Mouse (Mus musculus) T-helper 17 cell (primary cell): ENCODE data around the gene Vmn2r8.
"Not testable (repeated sequence)": the region's sequence is repeated elsewhere in the genome, so short reads cannot be mapped to it uniquely, and the experiment has no call there.

ENCODE experiments used
- in situ Hi-C, 2 experiments: fragments of 300-600 bp; cut with MboI, MseI; formaldehyde crosslinking; loops; 1 replicate in 1 of 2; 2 replicates in 1 of 2; pipeline ENCODE4 v1.15.1; 2025; ENCODE audit warnings: high pct_unique_total_duplicates in 2 of 2

Vmn2r8 gene

DNA sequence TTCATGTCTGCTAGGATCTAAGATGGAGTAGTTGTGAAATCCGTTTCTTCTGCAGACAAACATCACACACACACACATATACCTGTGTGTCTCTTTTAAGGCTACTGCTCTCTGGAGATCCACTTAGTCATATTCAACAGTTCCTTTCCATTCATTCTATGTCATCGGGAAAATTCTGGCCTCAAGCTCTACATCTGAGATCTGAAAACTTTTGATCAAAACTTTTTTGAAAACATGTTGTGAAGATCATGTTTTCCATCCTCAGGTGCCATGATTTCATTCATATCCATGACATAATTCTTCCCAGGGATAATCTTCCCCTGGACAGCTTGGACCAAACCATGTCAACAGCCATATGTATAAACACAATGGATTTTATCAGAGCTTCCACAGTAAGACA lies at the start of gene Vmn2r8:
Gene Vmn2r8 (minus strand): TSS at position 101 of the 400 bp plus-strand sequence.
- in situ Hi-C loops, result loop anchor here in 1 of 2 experiments (5.0 kb wide), 1 partner anchor 44 kb away; the partner anchor contains the start of gene Vmn2r9

DNA sequence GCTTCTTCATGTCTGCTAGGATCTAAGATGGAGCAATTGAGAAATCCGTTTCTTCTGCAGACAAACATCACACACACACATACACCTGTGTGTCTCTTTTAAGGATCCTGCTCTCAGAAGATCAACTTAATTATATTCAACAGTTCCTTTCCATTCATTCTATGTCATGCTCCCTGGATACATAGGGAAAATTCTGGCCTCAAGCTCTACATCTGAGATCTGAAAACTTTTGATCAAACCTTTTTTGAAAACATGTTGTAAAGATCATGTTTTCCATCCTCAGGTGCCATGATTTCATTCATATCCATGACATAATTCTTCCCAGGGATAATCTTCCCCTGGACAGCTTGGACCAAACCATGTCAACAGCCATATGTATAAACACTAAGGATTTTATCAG lies 43.9 kb upstream of the Vmn2r8 start, which contains the start of gene Vmn2r9:
Gene Vmn2r9 (minus strand): TSS at position 101 of the 400 bp plus-strand sequence.
- in situ Hi-C loops, result loop anchor here in 1 of 2 experiments (5.0 kb wide), 1 partner anchor 45 kb away; the partner anchor contains the start of gene Vmn2r8

DNA sequence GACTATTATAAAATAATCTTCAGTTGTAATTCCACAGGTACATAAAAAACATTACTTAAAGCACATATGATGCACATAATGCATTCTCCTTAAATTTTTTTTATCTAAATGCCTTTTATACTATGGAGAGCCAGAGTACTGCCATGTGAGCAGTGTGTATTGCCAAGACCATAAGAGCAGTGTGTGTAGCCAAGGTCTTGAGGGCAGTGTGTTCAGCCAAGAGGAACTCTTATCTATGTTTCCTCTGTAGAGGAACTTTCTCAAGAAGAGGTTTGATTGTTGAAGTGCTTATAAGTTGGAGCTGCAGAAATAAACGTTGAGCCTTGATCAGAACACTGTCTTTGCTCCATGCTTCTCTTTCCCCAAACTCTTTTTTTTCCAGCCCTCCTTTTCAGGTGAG lies 40.8 kb upstream of the Vmn2r8 start:
- in situ Hi-C loops, result no loop called here

DNA sequence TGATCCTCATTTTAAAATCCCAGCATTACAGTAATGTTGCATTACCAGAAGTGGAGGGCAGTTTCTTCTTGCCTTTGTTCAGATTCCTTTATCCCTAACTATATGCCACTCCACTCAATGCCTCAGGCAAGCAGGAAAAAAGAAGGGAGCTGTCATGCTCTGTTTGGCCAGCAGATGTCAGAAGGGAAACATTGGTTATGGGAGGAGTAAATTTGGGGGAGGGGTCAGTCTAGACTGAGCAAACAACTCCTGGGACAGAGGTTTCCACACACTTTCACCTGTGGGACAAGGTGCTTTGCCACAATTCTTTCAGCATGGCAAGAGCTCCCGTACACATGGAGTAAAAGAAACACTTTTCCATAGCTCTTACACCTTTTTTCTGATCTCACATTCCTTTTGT lies 27.5 kb upstream of the Vmn2r8 start:
- in situ Hi-C loops, result no loop called here

DNA sequence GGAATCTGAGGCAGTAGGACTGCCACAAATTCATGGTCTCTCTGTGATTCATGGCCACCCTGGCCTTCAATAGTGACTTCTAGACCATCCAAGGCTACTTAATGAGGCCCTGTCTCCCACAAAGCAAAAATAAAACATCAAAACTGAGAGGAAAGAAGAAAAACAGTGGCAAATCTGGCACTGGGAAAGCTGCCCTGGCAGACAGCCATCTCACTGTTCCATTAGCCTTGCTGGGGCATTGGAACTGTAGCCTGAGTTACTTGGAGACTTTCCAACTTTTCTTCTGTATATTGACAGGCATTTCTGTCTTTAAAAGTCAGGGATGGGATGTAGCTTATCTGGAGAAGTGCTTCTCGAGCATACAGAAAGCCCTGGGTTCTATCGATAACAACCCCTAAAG lies 14.6 kb upstream of the Vmn2r8 start:
- in situ Hi-C loops, result no loop called here

DNA sequence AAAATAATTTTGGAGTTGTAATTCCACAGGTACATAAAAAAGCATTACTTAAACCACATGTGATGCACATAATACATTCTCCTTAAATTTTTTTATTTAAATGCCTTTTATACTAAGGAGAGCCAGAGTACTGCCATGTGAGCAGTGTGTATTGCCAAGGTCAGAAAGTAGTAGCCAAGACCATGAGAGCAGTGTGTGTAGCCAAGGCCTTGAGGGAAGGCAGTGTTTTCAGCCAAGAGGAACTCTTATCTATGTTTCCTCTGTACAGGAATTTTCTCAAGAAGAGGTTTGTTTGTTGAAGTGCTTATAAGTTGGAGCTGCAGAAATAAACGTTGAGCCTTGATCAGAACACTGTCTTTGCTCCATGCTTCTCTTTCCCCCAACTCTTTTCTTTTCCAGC lies 5.0 kb downstream of the Vmn2r8 start:
- in situ Hi-C loops, result no loop called here

DNA sequence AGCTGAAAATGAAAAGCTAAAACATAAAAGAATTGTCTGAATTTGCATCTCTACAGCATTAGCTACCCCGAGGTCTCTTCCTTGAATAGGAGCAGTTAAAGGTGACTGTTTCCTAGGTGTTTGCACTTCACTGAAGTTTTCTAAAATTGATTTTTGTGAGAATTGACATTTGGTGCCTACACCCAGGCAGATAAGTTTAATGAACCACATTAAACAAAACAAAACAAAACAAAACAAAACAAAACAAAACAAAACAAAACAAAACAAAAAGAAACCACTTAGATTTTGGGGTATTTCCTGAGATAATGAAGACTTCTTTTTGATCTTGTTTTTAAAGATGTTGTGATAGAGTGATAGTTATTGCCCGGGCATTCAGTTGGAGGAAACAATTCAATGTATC lies 13.4 kb downstream of the Vmn2r8 start, which contains the start of gene Tmed11:
Gene Tmed11 (minus strand): TSS at position 101 of the 400 bp plus-strand sequence.
- in situ Hi-C loops, result not testable (repeated sequence)

DNA sequence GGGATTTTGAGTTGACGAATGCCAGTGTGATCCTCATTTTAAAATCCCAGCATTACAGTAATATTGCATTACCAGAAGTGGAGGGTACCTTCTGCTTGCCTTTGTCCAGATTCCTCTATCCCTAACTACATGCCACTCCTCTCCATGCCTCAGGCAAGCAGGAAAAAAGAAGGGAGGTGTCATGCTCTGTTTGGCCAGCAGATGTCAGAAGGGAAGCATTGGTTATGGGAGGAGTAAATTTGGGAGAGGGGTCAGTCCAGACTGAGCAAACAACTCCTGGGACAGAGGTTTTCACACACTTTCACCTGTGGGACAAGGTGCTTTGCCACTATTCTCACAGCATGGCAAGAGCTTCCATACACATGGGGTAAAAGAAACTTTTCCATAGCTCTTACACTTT lies 18.3 kb downstream of the Vmn2r8 start:
- in situ Hi-C loops, result not testable (repeated sequence)

DNA sequence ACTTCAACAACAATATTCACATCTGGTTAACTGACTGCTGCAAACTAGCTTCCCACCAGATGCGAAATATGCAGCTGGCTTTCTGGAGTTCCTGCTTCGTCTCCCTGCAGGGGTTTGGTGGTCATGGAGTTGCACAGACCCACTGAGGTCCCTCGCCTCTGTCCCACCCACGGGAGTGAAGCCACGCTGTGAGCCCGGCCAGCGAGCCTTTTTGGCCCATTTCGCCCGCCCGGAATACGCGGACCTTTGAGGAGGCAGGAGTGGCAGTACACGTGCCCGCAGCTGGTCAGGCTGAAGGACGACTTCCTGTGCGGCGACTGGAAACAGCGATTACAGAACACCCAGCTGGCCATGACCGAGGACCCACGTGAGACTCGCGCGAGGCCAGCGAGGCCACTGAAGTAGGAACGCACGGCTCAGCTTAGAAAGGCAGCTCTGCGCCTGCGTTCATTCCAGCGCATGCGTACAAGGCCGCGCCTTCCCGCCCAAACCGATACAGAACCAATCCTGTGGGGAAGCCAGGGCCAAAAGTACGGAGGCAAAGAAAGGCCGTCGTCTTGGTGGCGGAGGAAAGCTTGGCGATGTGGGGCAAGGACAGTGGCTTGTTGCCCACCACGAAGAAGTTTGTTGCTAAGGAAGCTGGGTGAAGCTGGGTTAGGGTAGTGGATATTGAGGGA lies 33.9 kb downstream of the Vmn2r8 start, which contains the start of gene Rnf212:
Gene Rnf212 (minus strand): TSS at position 353 of the 677 bp plus-strand sequence.
- in situ Hi-C loops, result no loop called here

DNA sequence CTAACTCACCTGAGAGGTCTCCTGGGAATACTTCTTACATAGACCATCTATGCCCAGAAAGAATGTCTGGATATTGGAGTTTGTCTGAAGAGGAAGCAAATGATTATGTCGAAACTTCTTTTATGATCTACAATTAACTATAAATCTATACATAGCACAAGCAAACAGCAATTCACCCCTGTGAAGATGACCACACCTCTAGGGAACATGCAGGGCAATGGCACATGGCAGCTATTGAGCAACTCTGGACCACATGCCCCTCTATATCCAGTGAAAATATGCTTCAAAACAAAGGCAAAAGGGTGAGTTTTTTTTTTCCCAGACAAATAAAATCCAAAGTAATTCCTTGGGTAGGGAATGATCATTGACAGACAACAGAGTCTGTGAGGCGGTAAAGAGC lies 48.6 kb downstream of the Vmn2r8 start:
- in situ Hi-C loops, result no loop called here

DNA sequence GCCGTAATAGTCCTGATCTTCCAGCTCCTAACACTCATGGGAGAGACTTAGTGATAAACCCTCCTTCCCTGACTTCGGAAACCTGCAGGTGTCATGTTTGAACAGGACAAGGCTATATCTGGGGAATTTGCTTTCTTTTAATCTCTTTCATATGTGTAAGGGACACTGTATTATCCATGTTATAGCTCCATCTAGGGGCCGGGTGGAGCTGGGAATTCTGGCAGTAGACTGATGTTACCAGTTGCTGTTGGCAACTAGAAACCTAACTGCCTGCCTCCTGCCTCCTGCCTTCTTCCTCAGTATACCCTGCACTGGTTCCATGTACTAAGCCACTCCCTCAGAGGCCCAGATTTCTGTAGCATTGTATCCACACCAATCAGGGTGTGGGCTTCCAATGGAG lies 50.3 kb downstream of the Vmn2r8 start:
- in situ Hi-C loops, result no loop called here

DNA sequence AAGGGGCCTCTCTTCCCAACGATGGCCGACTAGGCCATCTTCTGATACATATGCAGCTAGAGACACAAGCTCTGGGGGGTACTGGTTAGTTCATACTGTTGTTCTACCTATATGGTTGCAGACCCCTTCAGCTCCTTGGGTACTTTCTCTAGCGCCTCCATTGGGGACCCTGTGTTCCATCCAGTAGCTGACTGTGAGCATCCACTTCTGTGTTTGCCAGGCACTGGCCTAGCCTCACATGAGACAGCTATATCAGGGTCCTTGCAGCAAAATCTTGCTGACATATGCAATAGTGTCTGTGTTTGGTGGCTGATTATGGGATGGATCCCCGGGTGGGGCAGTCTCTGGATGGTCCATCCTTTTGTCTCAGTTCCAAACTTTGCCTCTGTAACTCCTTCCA lies 57.4 kb downstream of the Vmn2r8 start:
- in situ Hi-C loops, result not testable (repeated sequence)

DNA sequence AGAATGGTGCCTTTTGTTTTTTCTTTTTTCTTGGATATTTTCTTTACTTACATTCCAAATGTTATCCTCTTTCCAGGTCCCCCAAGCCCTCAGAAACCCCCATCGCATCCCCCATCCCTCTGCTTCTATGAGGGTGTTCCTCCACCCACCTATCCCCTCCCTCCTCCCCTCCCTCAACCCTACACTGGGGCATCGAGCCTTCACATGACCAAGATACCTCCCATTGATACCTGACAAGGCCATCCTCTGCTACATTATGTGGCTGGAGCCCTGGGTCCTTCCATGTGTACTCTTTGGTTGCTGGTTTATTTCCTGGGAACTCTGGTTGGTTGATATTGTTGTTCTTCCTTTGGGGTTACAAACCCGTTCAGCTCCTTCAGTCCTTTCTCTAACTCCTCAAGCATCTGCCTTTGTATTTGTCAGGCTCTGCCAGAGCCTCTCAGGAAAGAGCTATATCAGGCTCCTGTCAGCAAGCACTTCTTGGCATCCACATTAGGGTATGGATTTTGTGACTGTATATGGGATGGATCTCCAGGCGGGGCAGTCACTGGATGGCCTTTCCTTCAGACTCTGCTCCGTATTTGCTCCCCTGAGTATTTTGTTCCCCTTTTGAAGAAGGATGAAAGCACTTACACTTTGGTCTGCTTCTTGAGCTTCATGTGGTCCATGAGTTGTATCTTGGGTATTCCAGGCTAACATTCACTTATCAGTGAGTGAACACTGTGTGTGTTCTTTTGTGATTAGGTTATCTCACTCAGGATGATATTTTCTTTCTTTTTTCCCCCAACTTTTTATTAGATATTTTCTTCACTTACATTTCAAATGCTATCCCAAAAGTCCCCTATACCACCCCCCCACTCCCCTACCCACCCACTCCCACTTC lies 58.1 kb downstream of the Vmn2r8 start:
- in situ Hi-C loops, result no loop called here

DNA sequence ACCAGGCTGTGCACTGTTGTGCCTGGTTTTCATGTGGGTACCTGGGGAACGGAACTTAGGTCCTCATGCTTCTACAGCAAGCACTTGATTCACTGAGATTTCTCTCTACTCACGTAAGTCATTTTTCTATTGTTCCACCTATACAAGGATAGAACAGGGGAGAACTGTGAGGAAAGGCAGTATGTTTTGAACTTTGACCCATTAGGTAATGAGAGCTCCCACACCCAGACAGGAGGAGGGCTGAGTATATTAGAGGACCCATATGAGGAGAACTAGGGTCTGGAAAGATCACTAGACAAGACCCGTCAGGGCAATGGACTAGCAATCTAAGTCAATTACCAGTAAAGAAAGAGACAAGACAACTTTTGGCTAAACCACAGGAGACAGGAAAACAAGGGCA lies 64.0 kb downstream of the Vmn2r8 start:
- in situ Hi-C loops, result no loop called here

DNA sequence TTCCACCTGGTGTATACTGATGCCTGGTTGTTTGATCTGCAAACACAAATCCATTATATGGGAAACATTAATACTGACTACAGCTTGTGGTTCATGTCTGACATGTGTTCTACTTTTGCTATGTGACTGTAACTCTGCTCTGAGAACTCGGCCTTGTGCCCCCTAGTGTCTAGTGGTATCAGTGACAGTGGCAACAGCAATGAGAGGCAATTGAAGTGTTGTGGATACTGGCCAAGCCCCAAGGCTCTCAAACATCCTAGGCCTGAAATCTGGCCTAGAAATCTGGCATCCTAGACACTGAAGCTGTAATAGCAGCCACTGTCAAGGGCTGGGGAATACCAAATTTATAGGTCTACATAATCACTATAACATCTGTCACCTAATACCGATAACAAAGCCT lies 64.8 kb downstream of the Vmn2r8 start:
- in situ Hi-C loops, result no loop called here

DNA sequence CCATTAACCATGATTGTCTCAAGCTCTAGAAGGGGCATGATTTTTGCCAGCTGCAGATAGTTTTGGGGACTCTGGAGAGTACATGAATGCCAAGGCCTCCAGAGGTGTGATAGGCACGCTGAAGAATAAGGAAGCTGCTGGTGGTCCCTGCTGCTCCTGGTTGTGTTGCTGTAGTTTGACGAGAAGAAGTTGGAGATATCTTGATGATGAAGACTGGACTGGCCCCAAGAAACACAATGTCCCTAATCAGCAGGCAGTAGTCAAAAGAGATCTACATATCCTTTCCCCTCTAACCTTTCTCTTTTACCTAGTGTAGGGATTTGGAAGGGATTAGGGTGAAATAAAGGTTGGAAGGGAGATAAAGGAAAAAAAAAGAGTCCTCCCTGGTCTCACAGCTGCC lies 66.1 kb downstream of the Vmn2r8 start:
- in situ Hi-C loops, result no loop called here

DNA sequence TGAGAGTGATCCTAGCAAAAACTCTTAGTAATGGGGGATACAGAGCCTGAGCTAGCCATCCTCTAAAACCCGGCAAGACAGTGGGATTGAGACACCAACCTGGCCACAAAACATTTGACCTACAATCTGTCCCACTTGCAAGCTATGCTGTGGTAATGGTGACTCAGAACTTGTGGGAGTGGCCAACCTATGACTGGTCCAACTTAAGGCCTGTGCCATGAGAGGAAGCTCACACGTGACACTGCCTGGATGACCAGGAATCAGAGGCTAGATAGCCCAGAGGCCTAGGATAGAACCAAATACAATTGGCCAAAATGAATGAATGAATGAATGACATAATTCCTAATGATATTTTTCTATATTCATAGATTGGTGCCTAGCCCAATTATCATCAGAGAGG lies 66.8 kb downstream of the Vmn2r8 start:
- in situ Hi-C loops, result no loop called here
